Mouse (Mus musculus) liver, adult 2 months (tissue): ENCODE measurements around the gene Slc48a1. TPM values are rescaled to one million over a fixed set of nuclear protein-coding genes. Genes with fewer than 3 reads are reported as not detected.

ENCODE experiments used
- DNase-seq: peaks from one replicate; pipeline ENCODE4 v3.0.0-alpha.2; 2011; ENCODE audit warnings: low read depth, low spot score; ENCODE audit errors: extremely low read depth
- H3K27ac ChIP-seq: fragments of 200-500 bp; replicated peaks from 2 replicates; pipeline ENCODE4 v1.5.1; 2012; ENCODE audit warnings: low read depth, mild to moderate bottlenecking, control low read depth, inconsistent platforms, low read length; ENCODE audit not compliant: insufficient read depth
- H3K27me3 ChIP-seq: fragments of 200-500 bp; 2 replicates; pipeline ENCODE4 v1.6.1; 2012; ENCODE audit warnings: mild to moderate bottlenecking, moderate library complexity, low read length, inconsistent platforms; ENCODE audit not compliant: control insufficient read depth, insufficient read depth
- H3K36me3 ChIP-seq: fragments of 200-500 bp; 2 replicates; pipeline ENCODE4 v1.6.1; 2012; ENCODE audit warnings: low read length, inconsistent platforms; ENCODE audit not compliant: control insufficient read depth, insufficient read depth
- H3K4me1 ChIP-seq: fragments of 200-500 bp; 2 replicates; pipeline ENCODE4 v1.6.1; 2011; ENCODE audit warnings: low read length; ENCODE audit not compliant: control insufficient read depth, insufficient read depth
- H3K4me3 ChIP-seq: fragments of 200-500 bp; 2 replicates; pipeline ENCODE4 v1.5.1; 2011; ENCODE audit warnings: low read depth, mild to moderate bottlenecking, control low read depth, low read length, moderate library complexity; ENCODE audit not compliant: insufficient read depth
- H3K79me2 ChIP-seq: fragments of 200-500 bp; 2 replicates; pipeline ENCODE4 v1.6.1; 2012; ENCODE audit warnings: inconsistent platforms, mild to moderate bottlenecking, low read length, moderate library complexity; ENCODE audit not compliant: control insufficient read depth, insufficient read depth
- H3K9ac ChIP-seq: fragments of 200-500 bp; 2 replicates; pipeline ENCODE4 v1.6.1; 2012; ENCODE audit warnings: low read depth, mild to moderate bottlenecking, control low read depth, inconsistent platforms, low read length
- CTCF ChIP-seq: fragments of 200-500 bp; IDR thresholded peaks from 2 replicates; pipeline ENCODE4 v1.5.1; 2011; ENCODE audit warnings: low read depth, low read length, control low read depth
- POLR2A ChIP-seq: fragments of 200-500 bp; IDR thresholded peaks from 2 replicates; pipeline ENCODE4 v1.6.1; 2011; ENCODE audit warnings: low read length, control low read depth; ENCODE audit not compliant: insufficient read depth; ENCODE audit errors: extremely low read depth
- WGBS: fragments of 180-500 bp; shearing (Covaris S2); methylation state at CpG from one replicate; pipeline ENCODE4 v1.1.7; 2018; 5-methylcytosine and 5-hydroxymethylcytosine counted together
- polyA plus RNA-seq: library from polyadenylated mRNA; depleted of rRNA; stranded (reverse); fragments of >200 nt; gene quantifications from 2 replicates; pipeline ENCODE4 v1.2.3, GENCODE M21; 2012
- total RNA-seq: library from RNA; depleted of rRNA; stranded (reverse); fragments of >200 nt; gene quantifications from 2 replicates; pipeline ENCODE4 v1.2.3, GENCODE M21; 2014

Gene Slc48a1
- total and polyA plus RNA-seq, 2 experiments: 15.2 to 54.9 TPM

- H3K27ac ChIP-seq: no peak overlapping the region
- no peaks in the 10 kb centered on the region for H3K4me1 ChIP-seq
- no peak for TF ChIP-seq CTCF
- no peak for TF ChIP-seq POLR2A
- no peak overlapping the region for H3K4me3 ChIP-seq
- WGBS: 86% methylated on average over 13 of the region's 13 CpGs
- H3K36me3 ChIP-seq: peaks cover 2% of the 10 kb centered on the region; the same call in 1 of the 2 replicates
- H3K79me2 ChIP-seq: no peaks in the 10 kb centered on the region
- no peak for DNase-seq
- no peak overlapping the region for H3K9ac ChIP-seq
- H3K27me3 ChIP-seq: peaks cover 2% of the 10 kb centered on the region; the same call in 1 of the 2 replicates
Observed at GRCm38 (mm10) chr15:97800853-97801252, 22.5 kb downstream of the Slc48a1 start.

GRCm38 (mm10) chr15:97801811-97802210 is 23.5 kb downstream of the Slc48a1 start:
- TF ChIP-seq CTCF (no peak), POLR2A (no peak)
- no peak for DNase-seq
- Histone ChIP-seq H3K79me2 (no peaks in the 10 kb centered on the region), H3K27ac (no peak overlapping the region), H3K27me3 (peaks cover 2% of the 10 kb centered on the region; the same call in 1 of the 2 replicates), H3K9ac (no peak overlapping the region), H3K36me3 (peaks cover 2% of the 10 kb centered on the region; the same call in 1 of the 2 replicates), H3K4me1 (no peaks in the 10 kb centered on the region), H3K4me3 (no peak overlapping the region)
- 83% methylated on average over 7 of the region's 7 CpGs for WGBS

GRCm38 (mm10) chr15:97802575-97802974 is 24.3 kb downstream of the Slc48a1 start:
- H3K27me3 ChIP-seq: peaks cover 2% of the 10 kb centered on the region; the same call in 1 of the 2 replicates
- peaks cover 2% of the 10 kb centered on the region; the same call in 1 of the 2 replicates for H3K36me3 ChIP-seq
- no peak overlapping the region for H3K4me3 ChIP-seq
- TF ChIP-seq CTCF (no peak), POLR2A (no peak)
- H3K79me2 ChIP-seq: no peaks in the 10 kb centered on the region
- no peak for DNase-seq
- WGBS: 45% methylated on average over 13 of the region's 13 CpGs
- no peaks in the 10 kb centered on the region for H3K4me1 ChIP-seq
- H3K27ac ChIP-seq: no peak overlapping the region
- H3K9ac ChIP-seq: no peak overlapping the region

- no peak for DNase-seq
- no peak overlapping the region for H3K9ac ChIP-seq
- H3K36me3 ChIP-seq: no peaks in the 10 kb centered on the region
- H3K4me3 ChIP-seq: no peak overlapping the region
- WGBS: 79% methylated on average over 12 of the region's 12 CpGs
- H3K27ac ChIP-seq: no peak overlapping the region
- H3K79me2 ChIP-seq: no peaks in the 10 kb centered on the region
- no peaks in the 10 kb centered on the region for H3K4me1 ChIP-seq
- TF ChIP-seq CTCF (no peak), POLR2A (no peak)
- H3K27me3 ChIP-seq: no peaks in the 10 kb centered on the region
Observed at GRCm38 (mm10) chr15:97807867-97808266, 29.5 kb downstream of the Slc48a1 start.

GRCm38 (mm10) chr15:97808532-97808931 is 30.2 kb downstream of the Slc48a1 start:
- no peaks in the 10 kb centered on the region for H3K27me3 ChIP-seq
- no peaks in the 10 kb centered on the region for H3K79me2 ChIP-seq
- no peak overlapping the region for H3K4me3 ChIP-seq
- TF ChIP-seq POLR2A: no peak
- TF ChIP-seq CTCF: no peak
- H3K4me1 ChIP-seq: no peaks in the 10 kb centered on the region
- no peak overlapping the region for H3K27ac ChIP-seq
- WGBS: 88% methylated on average over 14 of the region's 14 CpGs
- DNase-seq: no peak
- H3K9ac ChIP-seq: no peak overlapping the region
- no peaks in the 10 kb centered on the region for H3K36me3 ChIP-seq

GRCm38 (mm10) chr15:97809206-97809605 is 30.9 kb downstream of the Slc48a1 start:
- no peaks in the 10 kb centered on the region for H3K4me1 ChIP-seq
- no peaks in the 10 kb centered on the region for H3K27me3 ChIP-seq
- H3K9ac ChIP-seq: no peak overlapping the region
- TF ChIP-seq CTCF: no peak
- H3K27ac ChIP-seq: no peak overlapping the region
- no peak for DNase-seq
- no peaks in the 10 kb centered on the region for H3K36me3 ChIP-seq
- no peak overlapping the region for H3K4me3 ChIP-seq
- 85% methylated on average over 14 of the region's 14 CpGs for WGBS
- no peaks in the 10 kb centered on the region for H3K79me2 ChIP-seq
